Mouse (Mus musculus): ENCODE results near the gene Gabbr2. TPM values are rescaled to one million over a fixed set of nuclear protein-coding genes. Genes with fewer than 3 reads are reported as not detected.

Gabbr2 gene
- polyA plus RNA-seq, 1 experiment from 2014 or later, result 0.27 TPM

GRCm38 (mm10) chr4:46625101-46625500, 366.6 kb downstream of the Gabbr2 start:
- DNase-seq (ENCODE audit: low spot score), result no peak
- H3K27ac ChIP-seq (ENCODE audit: low read depth, low read length), result no peak overlapping the region

DNA sequence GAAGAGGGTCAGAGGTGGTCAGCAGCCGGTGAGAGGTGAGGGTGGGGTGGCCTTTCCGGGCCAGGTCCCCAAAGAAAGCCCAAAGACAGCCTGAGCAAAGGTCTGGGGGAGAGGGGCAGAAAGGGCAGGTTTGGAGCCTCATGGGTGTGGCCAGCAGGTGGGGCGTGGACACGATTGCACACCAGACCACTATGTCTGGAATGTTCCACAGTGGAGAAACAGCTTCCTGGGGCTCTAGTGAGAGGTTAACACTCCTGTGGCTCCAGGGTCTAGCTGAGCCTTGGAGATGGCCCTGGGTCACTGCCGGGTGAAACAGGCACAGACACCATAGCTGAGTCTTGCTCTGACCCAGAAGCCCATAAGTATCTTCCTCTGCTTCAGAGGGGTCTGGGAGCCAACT, 368.7 kb downstream of the Gabbr2 start:
- Histone ChIP-seq H3K4me1 (replicated peaks; ENCODE audit: control insufficient read depth, insufficient read depth, low read length) (no peaks in the 10 kb centered on the region), H3K9me3 (ENCODE audit: control insufficient read depth, low read length) (no peaks in the 10 kb centered on the region), H3K9ac (ENCODE audit: low read length) (no peak overlapping the region), H3K36me3 (ENCODE audit: control insufficient read depth, insufficient read depth, low read length) (no peaks in the 10 kb centered on the region), H3K27ac (ENCODE audit: low read depth, low read length) (no peak overlapping the region), H3K4me3 (ENCODE audit: low read depth, low read length) (no peak overlapping the region), H3K4me2 (ENCODE audit: low read depth, low read length, severe bottlenecking) (no peak overlapping the region), H3K27me3 (ENCODE audit: control insufficient read depth, insufficient read depth, low read length) (no peaks in the 10 kb centered on the region)
- ATAC-seq (replicated peaks; ENCODE audit: low FRiP score) (no peak), DNase-seq (ENCODE audit: low spot score) (no peak)
- 97% methylated on average over 5 of the region's 5 CpGs for WGBS

More at GRCm38 (mm10) chr4:46625101-46625500, 366.6 kb downstream of the Gabbr2 start:
- H3K9ac ChIP-seq (ENCODE audit: low read length), result no peak overlapping the region
- 89% methylated on average over 10 of the region's 10 CpGs for WGBS
- no peaks in the 10 kb centered on the region for H3K27me3 ChIP-seq (ENCODE audit: control insufficient read depth, insufficient read depth, low read length)
- H3K4me1 ChIP-seq (replicated peaks; ENCODE audit: control insufficient read depth, insufficient read depth, low read length), result no peaks in the 10 kb centered on the region
- H3K4me3 ChIP-seq (ENCODE audit: low read depth, low read length), result no peak overlapping the region
- no peaks in the 10 kb centered on the region for H3K9me3 ChIP-seq (ENCODE audit: control insufficient read depth, low read length)
- H3K36me3 ChIP-seq (ENCODE audit: control insufficient read depth, insufficient read depth, low read length), result no peaks in the 10 kb centered on the region
- no peak overlapping the region for H3K4me2 ChIP-seq (ENCODE audit: low read depth, low read length, severe bottlenecking)
- ATAC-seq (replicated peaks; ENCODE audit: low FRiP score), result no peak

DNA sequence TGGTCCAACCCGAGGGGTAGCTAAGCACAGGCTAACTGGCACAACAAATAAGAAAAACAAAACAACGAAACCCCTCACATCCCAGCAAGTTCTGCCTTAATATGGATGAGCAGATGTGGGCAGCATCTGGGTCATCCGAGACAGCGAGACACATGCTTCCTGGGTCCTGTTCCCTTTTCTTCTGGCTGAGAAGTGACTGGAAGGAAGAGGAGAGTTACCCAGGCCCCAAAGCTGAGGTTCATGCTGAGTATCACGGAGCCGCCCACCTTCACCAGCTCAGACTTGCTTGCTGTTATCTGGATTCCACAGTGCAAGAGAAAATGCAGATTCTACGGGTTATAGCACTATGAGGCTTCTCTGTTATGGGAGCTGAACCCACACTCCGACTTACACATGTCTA, 370.7 kb downstream of the Gabbr2 start:
- H3K4me1 ChIP-seq (replicated peaks; ENCODE audit: control insufficient read depth, insufficient read depth, low read length), result no peaks in the 10 kb centered on the region
- H3K4me2 ChIP-seq (ENCODE audit: low read depth, low read length, severe bottlenecking), result peak overlapping the region; percentile 44; the same call in 1 of the 2 replicates
- 81% methylated on average over 8 of the region's 8 CpGs for WGBS
- no peak overlapping the region for H3K9ac ChIP-seq (ENCODE audit: low read length)
- H3K4me3 ChIP-seq (ENCODE audit: low read depth, low read length), result no peak overlapping the region
- DNase-seq (ENCODE audit: low spot score) (no peak), ATAC-seq (replicated peaks; ENCODE audit: low FRiP score) (no peak)
- no peaks in the 10 kb centered on the region for H3K9me3 ChIP-seq (ENCODE audit: control insufficient read depth, low read length)
- H3K27me3 ChIP-seq (ENCODE audit: control insufficient read depth, insufficient read depth, low read length), result no peaks in the 10 kb centered on the region
- no peaks in the 10 kb centered on the region for H3K36me3 ChIP-seq (ENCODE audit: control insufficient read depth, insufficient read depth, low read length)
- no peak overlapping the region for H3K27ac ChIP-seq (ENCODE audit: low read depth, low read length)

GRCm38 (mm10) chr4:46620330-46620729, 371.3 kb downstream of the Gabbr2 start:
- Histone ChIP-seq H3K4me3 (ENCODE audit: low read depth, low read length) (peak overlapping the region; percentile 19; the same call in 1 of the 2 replicates), H3K4me1 (replicated peaks; ENCODE audit: control insufficient read depth, insufficient read depth, low read length) (no peaks in the 10 kb centered on the region), H3K9ac (ENCODE audit: low read length) (peak overlapping the region; percentile 53), H3K27ac (ENCODE audit: low read depth, low read length) (no peak overlapping the region), H3K36me3 (ENCODE audit: control insufficient read depth, insufficient read depth, low read length) (no peaks in the 10 kb centered on the region), H3K4me2 (ENCODE audit: low read depth, low read length, severe bottlenecking) (peak overlapping the region; percentile 44), H3K27me3 (ENCODE audit: control insufficient read depth, insufficient read depth, low read length) (no peaks in the 10 kb centered on the region), H3K9me3 (ENCODE audit: control insufficient read depth, low read length) (no peaks in the 10 kb centered on the region)
- peak; percentile 80 for DNase-seq (ENCODE audit: low spot score)
- 4% methylated on average over 23 of the region's 23 CpGs for WGBS
- 0 out of 2 replicates have a peak, but pooled peaks have one; percentile 46 for ATAC-seq (replicated peaks; ENCODE audit: low FRiP score)

- no peaks in the 10 kb centered on the region for H3K27me3 ChIP-seq (ENCODE audit: control insufficient read depth, insufficient read depth, low read length)
- H3K27ac ChIP-seq (ENCODE audit: low read depth, low read length), result no peak overlapping the region
- no peak overlapping the region for H3K4me3 ChIP-seq (ENCODE audit: low read depth, low read length)
- WGBS, result 62% methylated on average over 11 of the region's 11 CpGs
- H3K4me1 ChIP-seq (replicated peaks; ENCODE audit: control insufficient read depth, insufficient read depth, low read length), result no peaks in the 10 kb centered on the region
- no peaks in the 10 kb centered on the region for H3K9me3 ChIP-seq (ENCODE audit: control insufficient read depth, low read length)
- H3K36me3 ChIP-seq (ENCODE audit: control insufficient read depth, insufficient read depth, low read length), result no peaks in the 10 kb centered on the region
- DNase-seq (ENCODE audit: low spot score) (no peak), ATAC-seq (replicated peaks; ENCODE audit: low FRiP score) (no peak)
- H3K9ac ChIP-seq (ENCODE audit: low read length), result no peak overlapping the region
- no peak overlapping the region for H3K4me2 ChIP-seq (ENCODE audit: low read depth, low read length, severe bottlenecking)
Measured at GRCm38 (mm10) chr4:46618196-46618817, 373.4 kb downstream of the Gabbr2 start.

- DNase-seq (ENCODE audit: low spot score), result no peak
- Histone ChIP-seq H3K9me3 (ENCODE audit: control insufficient read depth, low read length) (no peaks in the 10 kb centered on the region), H3K4me3 (ENCODE audit: low read depth, low read length) (no peak overlapping the region), H3K36me3 (ENCODE audit: control insufficient read depth, insufficient read depth, low read length) (no peaks in the 10 kb centered on the region), H3K4me1 (replicated peaks; ENCODE audit: control insufficient read depth, insufficient read depth, low read length) (no peaks in the 10 kb centered on the region), H3K27ac (ENCODE audit: low read depth, low read length) (no peak overlapping the region), H3K9ac (ENCODE audit: low read length) (no peak overlapping the region), H3K27me3 (ENCODE audit: control insufficient read depth, insufficient read depth, low read length) (no peaks in the 10 kb centered on the region), H3K4me2 (ENCODE audit: low read depth, low read length, severe bottlenecking) (no peak overlapping the region)
- WGBS, result 69% methylated on average over 6 of the region's 6 CpGs
- 0 out of 2 replicates have a peak, but pooled peaks have one; percentile 12 for ATAC-seq (replicated peaks; ENCODE audit: low FRiP score)
Measured at GRCm38 (mm10) chr4:46617408-46617807, 374.3 kb downstream of the Gabbr2 start.

DNA sequence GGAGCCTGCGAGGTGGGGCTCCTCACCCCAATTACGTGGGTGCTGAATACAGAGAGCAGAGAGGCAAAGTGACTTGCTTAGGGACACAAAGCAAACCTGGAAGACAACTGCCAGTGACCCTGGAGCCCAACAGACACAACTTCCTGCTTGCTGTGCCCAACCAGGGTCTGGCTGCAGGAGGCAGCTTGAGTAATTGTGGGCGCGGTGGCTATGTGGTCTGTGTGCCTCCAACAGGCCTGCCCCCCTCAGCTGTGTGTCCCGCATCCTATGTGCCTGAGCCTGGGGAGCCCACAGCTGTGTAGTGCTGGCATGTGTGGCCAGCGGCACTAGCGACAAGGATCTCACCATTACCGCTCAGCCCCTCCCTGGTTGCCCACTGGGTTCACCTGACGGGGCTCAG, 377.0 kb downstream of the Gabbr2 start:
- H3K27me3 ChIP-seq (ENCODE audit: control insufficient read depth, insufficient read depth, low read length), result no peaks in the 10 kb centered on the region
- no peaks in the 10 kb centered on the region for H3K4me1 ChIP-seq (replicated peaks; ENCODE audit: control insufficient read depth, insufficient read depth, low read length)
- WGBS, result 76% methylated on average over 9 of the region's 9 CpGs
- no peak overlapping the region for H3K4me3 ChIP-seq (ENCODE audit: low read depth, low read length)
- H3K9me3 ChIP-seq (ENCODE audit: control insufficient read depth, low read length), result no peaks in the 10 kb centered on the region
- no peak overlapping the region for H3K4me2 ChIP-seq (ENCODE audit: low read depth, low read length, severe bottlenecking)
- ATAC-seq (replicated peaks; ENCODE audit: low FRiP score), result no peak
- DNase-seq (ENCODE audit: low spot score), result no peak
- no peak overlapping the region for H3K27ac ChIP-seq (ENCODE audit: low read depth, low read length)
- no peak overlapping the region for H3K9ac ChIP-seq (ENCODE audit: low read length)
- H3K36me3 ChIP-seq (ENCODE audit: control insufficient read depth, insufficient read depth, low read length), result no peaks in the 10 kb centered on the region

DNA sequence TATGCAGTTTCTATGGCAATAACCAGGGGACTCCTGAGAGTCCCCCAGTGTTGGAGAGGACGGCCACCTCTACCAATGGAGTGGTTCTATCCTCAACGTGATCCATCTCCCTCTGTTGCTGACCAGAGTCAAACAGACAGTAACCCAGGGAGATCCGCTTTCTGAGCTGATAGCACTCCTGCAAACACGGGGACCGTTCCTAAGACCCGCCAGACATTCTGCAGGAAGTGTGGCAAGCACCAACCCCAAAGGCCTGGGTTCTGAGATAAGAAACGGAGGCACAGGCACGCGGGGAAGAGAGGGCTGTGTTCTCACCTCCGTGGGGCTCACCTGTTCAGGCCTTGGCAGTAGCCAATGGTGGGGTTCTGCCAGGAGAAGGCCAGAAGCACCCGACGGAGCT, 378.1 kb downstream of the Gabbr2 start:
- Histone ChIP-seq H3K27me3 (ENCODE audit: control insufficient read depth, insufficient read depth, low read length) (no peaks in the 10 kb centered on the region), H3K9me3 (ENCODE audit: control insufficient read depth, low read length) (no peaks in the 10 kb centered on the region), H3K9ac (ENCODE audit: low read length) (no peak overlapping the region), H3K36me3 (ENCODE audit: control insufficient read depth, insufficient read depth, low read length) (no peaks in the 10 kb centered on the region), H3K4me2 (ENCODE audit: low read depth, low read length, severe bottlenecking) (no peak overlapping the region), H3K4me3 (ENCODE audit: low read depth, low read length) (no peak overlapping the region), H3K27ac (ENCODE audit: low read depth, low read length) (no peak overlapping the region), H3K4me1 (replicated peaks; ENCODE audit: control insufficient read depth, insufficient read depth, low read length) (no peaks in the 10 kb centered on the region)
- no peak for DNase-seq (ENCODE audit: low spot score)
- no peak for ATAC-seq (replicated peaks; ENCODE audit: low FRiP score)
- WGBS, result 84% methylated on average over 12 of the region's 12 CpGs

All from forebrain, embryonic 11.5 days (tissue).